Mouse (Mus musculus): ENCODE measurements around the gene Mypop. TPM values are rescaled to one million over a fixed set of nuclear protein-coding genes. Genes with fewer than 3 reads are reported as not detected.

Mypop gene
- polyA plus RNA-seq (2015; fragmentation: Nextera tagmentation; extraction: Ambion mirVana) = 5.9 and 6.3 TPM in 2 replicates

GRCm38 (mm10) chr7:18990601-18991295 is at the start of gene Mypop:
Gene Mypop (plus strand): TSS chr7:18991245.
- peak; percentile 95 for ATAC-seq (ENCODE audit: insufficient number of reproducible peaks, low FRiP score, low TSS enrichment, low read depth)
- Histone ChIP-seq H3K4me3 (replicated peaks) (peak within 1 kb of the TSS; percentile 56), H3K27ac (replicated peaks) (peak within 1 kb of the TSS; percentile 93), H3K27me3 (peaks cover 8% of the 10 kb centered on the region; the same call in 1 of the 2 replicates), H3K36me3 (no peaks in the 10 kb centered on the region), H3K4me1 (peaks cover 39% of the 10 kb centered on the region), H3K9ac (peak within 1 kb of the TSS; percentile 53), H3K4me2 (replicated peaks) (peak within 1 kb of the TSS; percentile 89), H3K9me3 (replicated peaks) (no peaks in the 10 kb centered on the region)
- under 1% methylated on average over 36 of the region's 37 CpGs for WGBS

GRCm38 (mm10) chr7:18942376-18942775 is 48.7 kb upstream of the Mypop start:
- Histone ChIP-seq H3K27me3 (no peaks in the 10 kb centered on the region), H3K9ac (no peak overlapping the region), H3K4me3 (replicated peaks) (no peak overlapping the region), H3K36me3 (no peaks in the 10 kb centered on the region), H3K4me2 (replicated peaks) (no peak overlapping the region), H3K4me1 (no peaks in the 10 kb centered on the region), H3K27ac (replicated peaks) (no peak overlapping the region), H3K9me3 (replicated peaks) (no peaks in the 10 kb centered on the region)
- no peak for ATAC-seq (ENCODE audit: insufficient number of reproducible peaks, low FRiP score, low TSS enrichment, low read depth)
- WGBS = 29% methylated on average over 1 of the region's 1 CpGs

- H3K9ac ChIP-seq = no peak overlapping the region
- no peak overlapping the region for H3K4me2 ChIP-seq (replicated peaks)
- WGBS = 55% methylated on average over 9 of the region's 9 CpGs
- H3K4me1 ChIP-seq = no peaks in the 10 kb centered on the region
- H3K4me3 ChIP-seq (replicated peaks) = no peak overlapping the region
- H3K36me3 ChIP-seq = no peaks in the 10 kb centered on the region
- no peak overlapping the region for H3K27ac ChIP-seq (replicated peaks)
- ATAC-seq (ENCODE audit: insufficient number of reproducible peaks, low FRiP score, low TSS enrichment, low read depth) = no peak
- no peaks in the 10 kb centered on the region for H3K27me3 ChIP-seq
- no peaks in the 10 kb centered on the region for H3K9me3 ChIP-seq (replicated peaks)
These were observed 48.2 kb upstream of the Mypop start for GRCm38 (mm10) chr7:18942815-18943214.

GRCm38 (mm10) chr7:18948151-18948550 is 42.9 kb upstream of the Mypop start:
- no peak overlapping the region for H3K4me3 ChIP-seq (replicated peaks)
- H3K9ac ChIP-seq = no peak overlapping the region
- H3K9me3 ChIP-seq (replicated peaks) = no peaks in the 10 kb centered on the region
- H3K36me3 ChIP-seq = no peaks in the 10 kb centered on the region
- no peak overlapping the region for H3K27ac ChIP-seq (replicated peaks)
- 68% methylated on average over 6 of the region's 6 CpGs for WGBS
- no peak overlapping the region for H3K4me2 ChIP-seq (replicated peaks)
- H3K27me3 ChIP-seq = peaks cover 5% of the 10 kb centered on the region; the same call in 1 of the 2 replicates
- no peak for ATAC-seq (ENCODE audit: insufficient number of reproducible peaks, low FRiP score, low TSS enrichment, low read depth)
- no peaks in the 10 kb centered on the region for H3K4me1 ChIP-seq

GRCm38 (mm10) chr7:18949781-18950522 is 41.1 kb upstream of the Mypop start:
- ATAC-seq (ENCODE audit: insufficient number of reproducible peaks, low FRiP score, low TSS enrichment, low read depth) = no peak
- no peaks in the 10 kb centered on the region for H3K36me3 ChIP-seq
- H3K9ac ChIP-seq = no peak overlapping the region
- H3K4me2 ChIP-seq (replicated peaks) = no peak overlapping the region
- peaks cover 5% of the 10 kb centered on the region; the same call in 1 of the 2 replicates for H3K27me3 ChIP-seq
- WGBS = 23% methylated on average over 12 of the region's 12 CpGs
- no peak overlapping the region for H3K4me3 ChIP-seq (replicated peaks)
- H3K4me1 ChIP-seq = no peaks in the 10 kb centered on the region
- no peak overlapping the region for H3K27ac ChIP-seq (replicated peaks)
- H3K9me3 ChIP-seq (replicated peaks) = no peaks in the 10 kb centered on the region

GRCm38 (mm10) chr7:18950523-18951315 is 40.3 kb upstream of the Mypop start:
- Histone ChIP-seq H3K4me2 (replicated peaks) (no peak overlapping the region), H3K4me3 (replicated peaks) (no peak overlapping the region), H3K9me3 (replicated peaks) (no peaks in the 10 kb centered on the region), H3K27ac (replicated peaks) (no peak overlapping the region), H3K9ac (no peak overlapping the region), H3K36me3 (no peaks in the 10 kb centered on the region), H3K4me1 (no peaks in the 10 kb centered on the region), H3K27me3 (peaks cover 8% of the 10 kb centered on the region; the same call in 1 of the 2 replicates)
- 20% methylated on average over 18 of the region's 18 CpGs for WGBS
- no peak for ATAC-seq (ENCODE audit: insufficient number of reproducible peaks, low FRiP score, low TSS enrichment, low read depth)

GRCm38 (mm10) chr7:18951397-18951796 is 39.6 kb upstream of the Mypop start:
- Histone ChIP-seq H3K4me2 (replicated peaks) (no peak overlapping the region), H3K27ac (replicated peaks) (no peak overlapping the region), H3K4me1 (no peaks in the 10 kb centered on the region), H3K9me3 (replicated peaks) (no peaks in the 10 kb centered on the region), H3K36me3 (no peaks in the 10 kb centered on the region), H3K4me3 (replicated peaks) (no peak overlapping the region), H3K9ac (no peak overlapping the region), H3K27me3 (peaks cover 11% of the 10 kb centered on the region)
- ATAC-seq (ENCODE audit: insufficient number of reproducible peaks, low FRiP score, low TSS enrichment, low read depth) = no peak
- WGBS = 17% methylated on average over 15 of the region's 15 CpGs

- Histone ChIP-seq H3K4me3 (replicated peaks) (peak overlapping the region; percentile 60), H3K27ac (replicated peaks) (no peak overlapping the region), H3K27me3 (peaks cover 68% of the 10 kb centered on the region), H3K4me1 (peaks cover 17% of the 10 kb centered on the region), H3K36me3 (no peaks in the 10 kb centered on the region), H3K9me3 (replicated peaks) (no peaks in the 10 kb centered on the region), H3K4me2 (replicated peaks) (peak overlapping the region; percentile 98), H3K9ac (peak overlapping the region; percentile 51)
- WGBS = under 1% methylated on average over 84 of the region's 107 CpGs
- ATAC-seq (ENCODE audit: insufficient number of reproducible peaks, low FRiP score, low TSS enrichment, low read depth) = peak; percentile 76
These were observed 33.3 kb upstream of the Mypop start for GRCm38 (mm10) chr7:18957569-18958383.

GRCm38 (mm10) chr7:18958384-18958766 is 32.7 kb upstream of the Mypop start:
- Histone ChIP-seq H3K4me3 (replicated peaks) (peak overlapping the region; percentile 60), H3K27ac (replicated peaks) (no peak overlapping the region), H3K4me2 (replicated peaks) (peak overlapping the region; percentile 98), H3K4me1 (peaks cover 21% of the 10 kb centered on the region), H3K9me3 (replicated peaks) (no peaks in the 10 kb centered on the region), H3K27me3 (peaks cover 74% of the 10 kb centered on the region), H3K9ac (peak overlapping the region; percentile 51), H3K36me3 (no peaks in the 10 kb centered on the region)
- under 1% methylated on average over 21 of the region's 21 CpGs for WGBS
- no peak; the same call in 1 of the 2 replicates for ATAC-seq (ENCODE audit: insufficient number of reproducible peaks, low FRiP score, low TSS enrichment, low read depth)

GRCm38 (mm10) chr7:18959446-18959845 is 31.6 kb upstream of the Mypop start:
- Histone ChIP-seq H3K4me3 (replicated peaks) (no peak overlapping the region), H3K4me1 (peaks cover 27% of the 10 kb centered on the region), H3K27ac (replicated peaks) (no peak overlapping the region), H3K9me3 (replicated peaks) (no peaks in the 10 kb centered on the region), H3K9ac (no peak overlapping the region), H3K4me2 (replicated peaks) (no peak overlapping the region), H3K27me3 (peaks cover 83% of the 10 kb centered on the region), H3K36me3 (no peaks in the 10 kb centered on the region)
- WGBS = 50% methylated on average over 8 of the region's 8 CpGs
- no peak for ATAC-seq (ENCODE audit: insufficient number of reproducible peaks, low FRiP score, low TSS enrichment, low read depth)

Data from embryonic facial prominence, embryonic 15.5 days (tissue).